Comparison of ENCODE assay signal across 15 mouse cellular contexts in genomic region chr16:91564580-91565291, GRCm38 (mm10). TPM values are rescaled to one million over a fixed set of nuclear protein-coding genes. Genes with fewer than 3 reads are reported as not detected.
DNase-seq lines count a peak whose midpoint lies in the region; ATAC-seq and TF ChIP-seq lines count a peak whose summit lies in the region.
"Had no signal": no experiment of that assay in that cellular context is flagged by ENCODE, and none has a peak within 500 bp of the region (broad histone marks: within the 10 kb centered on the region; RNA-seq: fewer than 3 reads in every experiment).

No protein-coding gene starts in this region.

- peak; percentile 35 for ATAC-seq in heart, postnatal 0 days (ENCODE audit: insufficient read depth, low read depth)
- ATAC-seq in liver, embryonic 11.5 days (replicated peaks; ENCODE audit: low FRiP score): peak; percentile 71; the same call in 1 of the 2 replicates
- peak; percentile 82 for ATAC-seq in megakaryocyte-erythroid progenitor cell, adult 5-6 weeks (replicated peaks; ENCODE audit: low FRiP score, low TSS enrichment, poor library complexity, severe bottlenecking)
- ATAC-seq in midbrain, embryonic 11.5 days (ENCODE audit: low FRiP score): no peak

- H3K27ac ChIP-seq in heart, postnatal 0 days (ENCODE audit: low read depth): 0 out of 2 replicates have a peak overlapping the region, but pooled peaks have one; percentile 13
- H3K27ac ChIP-seq in liver, embryonic 11.5 days (ENCODE audit: low read depth, low read length): no peak overlapping the region
- H3K27ac ChIP-seq in midbrain, embryonic 11.5 days (ENCODE audit: low read depth, low read length): no peak overlapping the region
- H3K27ac ChIP-seq: hindbrain, embryonic 12.5 days; midbrain, embryonic 10.5 days; neural tube, embryonic 12.5 days had no signal

- H3K4me3 ChIP-seq in heart, postnatal 0 days (ENCODE audit: low read depth, low read length): no peak overlapping the region
- no peak overlapping the region for H3K4me3 ChIP-seq in liver, embryonic 11.5 days (ENCODE audit: low read depth, low read length)
- H3K4me3 ChIP-seq in midbrain, embryonic 11.5 days (ENCODE audit: low read depth, low read length): no peak overlapping the region
- H3K4me3 ChIP-seq: erythroblast, embryonic 14.5 days; hindbrain, embryonic 12.5 days; midbrain, embryonic 10.5 days; neural tube, embryonic 12.5 days had no signal

- H3K9me3 ChIP-seq in heart, postnatal 0 days (replicated peaks; ENCODE audit: control insufficient read depth, low read length): no peaks in the 10 kb centered on the region
- no peaks in the 10 kb centered on the region for H3K9me3 ChIP-seq in liver, embryonic 11.5 days (ENCODE audit: control insufficient read depth, low read length)
- H3K9me3 ChIP-seq in midbrain, embryonic 11.5 days (ENCODE audit: control insufficient read depth, low read length): no peaks in the 10 kb centered on the region
- H3K9me3 ChIP-seq: hindbrain, embryonic 12.5 days; midbrain, embryonic 10.5 days; neural tube, embryonic 12.5 days had no signal

- WGBS in heart, postnatal 0 days: 79% methylated on average over 4 of the region's 4 CpGs
- WGBS in liver, embryonic 11.5 days: 77% methylated on average over 4 of the region's 4 CpGs
- WGBS in midbrain, embryonic 11.5 days: 85% methylated on average over 4 of the region's 4 CpGs

- no peak for DNase-seq in heart, postnatal 0 days (ENCODE audit: low spot score)
- DNase-seq in heart, postnatal 36 days: no peak
- peak; percentile 49 for DNase-seq in c-Kit-positive CD71-positive TER-119-positive erythroid progenitor cells, embryonic 14.5 days (ENCODE audit: low spot score)
- no peak for DNase-seq in liver, embryonic 11.5 days (ENCODE audit: low spot score)
- DNase-seq in lung, adult 18-20 months: no peak
- no peak for DNase-seq in midbrain, embryonic 11.5 days (ENCODE audit: low spot score, missing footprints)
- no peak for DNase-seq in kidney, postnatal 14 days
- DNase-seq: cerebellum, adult 2 months; kidney, adult 2 months; lung, postnatal 14 days had no signal

- H3K36me3 ChIP-seq in heart, postnatal 0 days (replicated peaks; ENCODE audit: control insufficient read depth, insufficient read depth, low read length): peaks cover 50% of the 10 kb centered on the region
- H3K36me3 ChIP-seq in liver, embryonic 11.5 days (ENCODE audit: control insufficient read depth, insufficient read depth, low read length): peaks cover 19% of the 10 kb centered on the region
- H3K36me3 ChIP-seq in midbrain, embryonic 11.5 days (ENCODE audit: control insufficient read depth, insufficient read depth, low read length): no peaks in the 10 kb centered on the region

- TF ChIP-seq EP300 in heart, postnatal 0 days (IDR thresholded peaks at IDR 0.05; ENCODE audit: low read depth): no peak

- H3K27me3 ChIP-seq in heart, postnatal 0 days (ENCODE audit: control insufficient read depth, insufficient read depth, low read length): no peaks in the 10 kb centered on the region
- no peaks in the 10 kb centered on the region for H3K27me3 ChIP-seq in liver, embryonic 11.5 days (replicated peaks; ENCODE audit: control insufficient read depth, insufficient read depth, low read length)
- H3K27me3 ChIP-seq in midbrain, embryonic 11.5 days (ENCODE audit: control insufficient read depth, insufficient read depth, low read length): no peaks in the 10 kb centered on the region
- H3K27me3 ChIP-seq: hindbrain, embryonic 12.5 days; neural tube, embryonic 12.5 days had no signal

- no peak overlapping the region for H3K4me2 ChIP-seq in heart, postnatal 0 days (ENCODE audit: low read depth, low read length)
- no peak overlapping the region for H3K4me2 ChIP-seq in liver, embryonic 11.5 days
- H3K4me2 ChIP-seq in midbrain, embryonic 11.5 days: no peak overlapping the region
- H3K4me2 ChIP-seq: hindbrain, embryonic 12.5 days; neural tube, embryonic 12.5 days had no signal

- no peak for TF ChIP-seq CTCF in heart, postnatal 0 days (IDR thresholded peaks at IDR 0.05; ENCODE audit: low read depth)

- peaks cover 8% of the 10 kb centered on the region; the same call in 1 of the 2 replicates for H3K4me1 ChIP-seq in heart, postnatal 0 days (ENCODE audit: control insufficient read depth, insufficient read depth)
- peaks cover 8% of the 10 kb centered on the region; the same call in 1 of the 2 replicates for H3K4me1 ChIP-seq in liver, embryonic 11.5 days (replicated peaks; ENCODE audit: control insufficient read depth, insufficient read depth, low read length)
- no peaks in the 10 kb centered on the region for H3K4me1 ChIP-seq in midbrain, embryonic 11.5 days (ENCODE audit: control insufficient read depth, insufficient read depth, low read length)
- H3K4me1 ChIP-seq: midbrain, embryonic 10.5 days had no signal

- H3K9ac ChIP-seq in heart, postnatal 0 days (replicated peaks; ENCODE audit: low read depth, low read length): no peak overlapping the region
- no peak overlapping the region for H3K9ac ChIP-seq in liver, embryonic 11.5 days (ENCODE audit: low read depth, low read length)
- no peak overlapping the region for H3K9ac ChIP-seq in midbrain, embryonic 11.5 days (ENCODE audit: low read length)
- H3K9ac ChIP-seq: hindbrain, embryonic 12.5 days; neural tube, embryonic 12.5 days had no signal

- intact Hi-C loops in heart, postnatal 36 days (cut with DNase I): no loop called here

RNA-seq across cellular contexts. Expression of gene Ifngr2, which starts 17.9 kb away (rescaled TPM):
- total RNA-seq in heart, postnatal 0 days (2014; rRNA removed; ENCODE audit: low replicate concordance): 77.7 and 87.6 TPM in 2 replicates
- 149 and 175 TPM in 2 replicates for polyA plus RNA-seq in heart, postnatal 0 days (2015; fragmentation: Nextera tagmentation; extraction: Ambion mirVana)
- 100 to 1,000 TPM; 128 to 159 TPM for total RNA-seq in heart, postnatal 36 days (2021)
- polyA plus RNA-seq in liver, embryonic 11.5 days (2014; fragmentation: Nextera tagmentation; extraction: Ambion mirVana): 26.2 and 28.7 TPM in 2 replicates
- total RNA-seq in megakaryocyte-erythroid progenitor cell, adult 5-6 weeks (2014; fragmentation: Nextera tagmentation): 7.2 and 8.7 TPM in 2 replicates
- total RNA-seq in megakaryocyte-erythroid progenitor cell, adult 5-6 weeks (2017): 5.4 and 6.7 TPM in 2 replicates
- polyA plus RNA-seq in midbrain, embryonic 11.5 days (2014; fragmentation: Nextera tagmentation; extraction: Ambion mirVana): 33.1 and 34.8 TPM in 2 replicates

RNA-seq across cellular contexts. Expression of gene Tmem50b, which starts 32.9 kb away (rescaled TPM):
- 54.6 and 62.6 TPM in 2 replicates for total RNA-seq in heart, postnatal 0 days (2014; rRNA removed; ENCODE audit: low replicate concordance)
- 51.1 and 55.7 TPM in 2 replicates for polyA plus RNA-seq in heart, postnatal 0 days (2015; fragmentation: Nextera tagmentation; extraction: Ambion mirVana)
- 10 to 100 TPM; 55.0 to 67.6 TPM for total RNA-seq in heart, postnatal 36 days (2021)
- polyA plus RNA-seq in liver, embryonic 11.5 days (2014; fragmentation: Nextera tagmentation; extraction: Ambion mirVana): 13.3 and 14.0 TPM in 2 replicates
- 2.1 and 5.1 TPM in 2 replicates for total RNA-seq in megakaryocyte-erythroid progenitor cell, adult 5-6 weeks (2014; fragmentation: Nextera tagmentation)
- total RNA-seq in megakaryocyte-erythroid progenitor cell, adult 5-6 weeks (2017): 0.38 and 2.9 TPM in 2 replicates
- polyA plus RNA-seq in midbrain, embryonic 11.5 days (2014; fragmentation: Nextera tagmentation; extraction: Ambion mirVana): 53.2 and 55.7 TPM in 2 replicates

RNA-seq across cellular contexts. Expression of gene Dnajc28, which starts 54.1 kb away (rescaled TPM):
- 4.6 and 10.7 TPM in 2 replicates for total RNA-seq in heart, postnatal 0 days (2014; rRNA removed; ENCODE audit: low replicate concordance)
- 9.9 and 15.2 TPM in 2 replicates for polyA plus RNA-seq in heart, postnatal 0 days (2015; fragmentation: Nextera tagmentation; extraction: Ambion mirVana)
- total RNA-seq in heart, postnatal 36 days (2021): 10 to 100 TPM; 32.3 to 35.8 TPM
- 2.2 and 3.0 TPM in 2 replicates for polyA plus RNA-seq in liver, embryonic 11.5 days (2014; fragmentation: Nextera tagmentation; extraction: Ambion mirVana)
- 2.2 and 2.5 TPM in 2 replicates for total RNA-seq in megakaryocyte-erythroid progenitor cell, adult 5-6 weeks (2014; fragmentation: Nextera tagmentation)
- 3.9 and 5.0 TPM in 2 replicates for total RNA-seq in megakaryocyte-erythroid progenitor cell, adult 5-6 weeks (2017)
- 5.8 and 6.0 TPM in 2 replicates for polyA plus RNA-seq in midbrain, embryonic 11.5 days (2014; fragmentation: Nextera tagmentation; extraction: Ambion mirVana)
